Mouse (Mus musculus) thymus, postnatal 10 days (tissue): Measurements from ENCODE around the gene Arap1.

Source experiments
- DNase-seq, 2 experiments: peaks; one replicate each; pipeline ENCODE4 v3.0.0; 2021; ENCODE audit warnings: low spot score in 2 of 2

Gene Arap1

DNA sequence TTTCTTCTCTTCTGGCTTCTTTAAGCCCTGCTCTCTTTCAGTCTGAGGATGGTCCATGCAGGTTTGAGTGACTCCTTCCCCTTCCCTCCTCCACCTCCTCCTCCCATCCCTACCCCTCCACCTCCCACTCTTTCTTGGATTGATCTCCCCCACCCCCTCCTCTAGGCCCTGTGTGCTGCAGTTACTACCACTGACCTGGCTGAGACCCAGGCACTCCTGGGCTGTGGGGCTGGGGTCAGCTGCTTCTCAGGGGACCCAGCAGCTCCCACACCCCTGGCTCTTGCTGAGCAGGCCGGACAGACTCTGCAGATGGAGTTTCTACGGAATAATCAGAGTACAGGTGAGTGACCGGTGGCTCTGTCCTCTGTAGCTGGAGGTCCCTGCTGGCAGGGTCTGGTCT lies 46.7 kb downstream of the Arap1 start:
- DNase-seq, result no peak

DNA sequence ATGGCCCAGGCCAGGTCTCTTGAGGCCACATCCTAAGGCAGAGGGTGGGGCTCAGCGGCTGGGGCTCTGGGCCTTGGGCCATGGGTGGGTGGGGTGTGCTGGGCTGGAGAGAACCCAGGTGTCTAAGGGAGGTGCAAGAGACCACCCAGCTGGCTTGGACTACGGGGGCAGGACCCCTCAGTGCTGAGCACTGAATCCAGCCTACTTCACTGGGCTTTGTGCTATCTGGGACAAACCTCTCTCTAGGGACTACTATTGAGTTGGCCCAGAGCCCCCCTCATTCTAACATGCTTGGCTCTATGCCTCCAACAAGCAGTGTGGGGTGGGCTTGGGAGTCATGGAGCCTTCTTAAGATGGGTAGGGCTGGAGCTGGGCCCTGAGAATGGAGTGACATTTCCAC lies 47.6 kb downstream of the Arap1 start:
- no peak for DNase-seq

- no peak for DNase-seq
These were observed 49.3 kb downstream of the Arap1 start for GRCm38 (mm10) chr7:101397175-101397574.

GRCm38 (mm10) chr7:101401510-101401909 lies 53.6 kb downstream of the Arap1 start:
- DNase-seq, result no peak

GRCm38 (mm10) chr7:101403831-101404230 lies 56.0 kb downstream of the Arap1 start:
- DNase-seq, result no peak

GRCm38 (mm10) chr7:101410267-101410936 lies 62.5 kb downstream of the Arap1 start, which contains the start of gene Gm45837:
TSS of gene Gm45837 (plus strand) at chr7:101410886.
- no peak for DNase-seq

DNA sequence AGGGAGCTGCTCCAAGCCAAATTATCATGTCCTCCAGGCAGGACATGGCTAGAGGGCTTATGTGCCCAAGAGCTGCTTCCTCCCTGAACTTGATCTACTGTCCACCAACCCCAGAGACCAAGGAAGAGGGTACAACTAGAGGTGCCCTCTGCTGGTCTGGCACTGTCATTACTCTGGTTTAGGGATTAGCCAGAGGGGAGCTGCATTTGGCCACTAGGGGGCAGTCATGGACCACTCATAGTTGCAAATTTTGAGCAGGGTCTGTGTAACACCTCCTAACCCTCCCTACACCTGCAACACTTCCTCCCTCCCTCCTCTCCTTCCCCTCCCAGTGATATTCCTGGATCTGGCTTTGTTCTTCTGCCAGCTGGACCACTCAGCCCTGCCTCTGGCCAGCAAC lies 64.9 kb downstream of the Arap1 start:
- peak; percentile 67 to 92 for DNase-seq

DNA sequence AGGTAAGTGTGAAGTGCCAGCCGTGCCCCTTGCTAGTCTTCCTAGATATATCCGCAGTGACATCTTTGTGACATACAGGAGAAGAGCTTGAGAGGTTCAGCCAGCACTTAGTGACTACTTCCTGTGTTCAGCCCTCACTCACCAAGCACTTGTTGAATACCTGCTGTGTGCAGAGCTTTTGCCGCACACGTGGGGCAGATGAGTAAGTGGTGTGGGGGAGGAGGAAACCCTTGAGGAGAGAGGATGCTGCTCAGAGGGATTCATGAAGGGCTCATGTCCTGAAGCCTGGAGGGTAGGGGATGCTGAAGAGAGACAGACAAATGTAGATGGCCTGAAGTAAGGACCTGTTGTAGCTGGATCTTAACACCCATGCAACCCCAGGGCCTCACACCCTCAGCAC lies 66.3 kb downstream of the Arap1 start:
- no peak for DNase-seq

- no peak for DNase-seq
These were observed 67.0 kb downstream of the Arap1 start for GRCm38 (mm10) chr7:101414661-101415511.

DNA sequence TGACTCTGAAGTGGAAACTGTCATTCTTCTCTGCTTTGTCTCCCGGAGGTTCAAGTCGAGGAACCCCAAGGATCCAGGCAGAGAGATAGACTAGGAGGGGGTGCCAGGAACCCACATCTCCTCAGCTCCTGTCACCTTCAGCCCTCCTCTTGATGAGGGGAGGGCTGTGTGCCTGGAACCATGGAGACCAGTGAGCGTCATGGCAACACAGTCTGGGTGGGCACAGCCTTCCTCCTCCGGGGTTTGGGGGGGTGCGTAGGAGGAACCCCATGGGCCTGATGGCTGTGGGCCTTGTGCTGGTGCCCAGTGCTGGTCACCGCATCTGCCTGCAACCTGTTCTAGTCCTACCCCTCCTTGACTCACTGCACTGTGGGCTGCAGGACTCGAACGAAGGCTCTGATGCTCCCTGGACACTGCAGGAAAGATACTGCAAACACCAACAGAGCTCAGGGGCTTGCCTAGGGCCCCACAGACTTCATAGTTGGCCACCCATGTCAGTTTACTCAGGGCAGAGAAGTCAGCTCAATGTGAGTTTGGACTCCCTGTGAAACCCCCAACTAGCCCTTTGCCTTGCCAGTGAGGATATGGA lies 67.7 kb downstream of the Arap1 start:
- no peak for DNase-seq

DNA sequence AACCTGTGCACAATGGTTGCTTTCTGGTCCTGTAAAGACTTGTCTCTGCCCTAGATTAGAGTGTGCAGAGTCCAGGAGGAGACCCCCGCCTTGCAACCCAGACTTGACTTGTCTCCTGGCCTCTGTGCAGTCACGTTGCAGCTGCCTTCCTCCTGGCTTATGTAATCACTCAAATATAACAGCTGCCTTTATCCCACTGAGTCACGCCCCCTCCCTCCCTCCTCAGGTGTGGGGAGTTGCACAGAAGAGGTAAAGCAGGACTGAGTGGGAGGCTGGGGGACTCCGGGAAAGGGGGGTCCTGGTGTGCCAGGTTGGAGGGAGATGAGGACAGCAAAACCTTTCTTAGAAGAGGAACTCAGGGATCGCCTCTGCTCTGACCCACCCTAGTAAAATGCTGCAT lies 68.5 kb downstream of the Arap1 start:
- DNase-seq, result no peak

- DNase-seq, result no peak
These were observed 71.3 kb downstream of the Arap1 start for GRCm38 (mm10) chr7:101419013-101419770.

- no peak for DNase-seq
These were observed 73.7 kb downstream of the Arap1 start, which contains the start of gene Pde2a for GRCm38 (mm10) chr7:101421529-101421928. TSS of gene Pde2a (plus strand) at chr7:101421691.

DNA sequence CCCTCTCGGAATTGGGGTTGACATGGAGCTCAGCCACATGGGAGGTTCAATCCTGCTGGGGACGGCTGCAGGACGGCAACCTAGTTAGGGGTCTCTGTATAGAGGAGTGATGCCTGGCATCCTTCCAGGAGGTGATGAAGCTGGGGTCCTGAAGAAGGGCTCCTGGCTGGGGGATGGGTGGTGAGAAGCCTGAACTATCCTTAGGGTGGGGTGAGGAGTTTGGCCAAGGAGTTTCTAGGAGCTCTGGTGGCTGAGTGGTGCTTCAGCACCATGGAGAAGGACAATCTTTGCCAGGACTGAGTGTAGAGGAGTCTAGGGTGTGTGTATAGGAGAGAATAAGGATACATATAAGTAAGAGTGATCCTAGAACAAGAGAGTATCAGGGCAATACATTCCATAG lies 74.2 kb downstream of the Arap1 start:
- no peak for DNase-seq

DNA sequence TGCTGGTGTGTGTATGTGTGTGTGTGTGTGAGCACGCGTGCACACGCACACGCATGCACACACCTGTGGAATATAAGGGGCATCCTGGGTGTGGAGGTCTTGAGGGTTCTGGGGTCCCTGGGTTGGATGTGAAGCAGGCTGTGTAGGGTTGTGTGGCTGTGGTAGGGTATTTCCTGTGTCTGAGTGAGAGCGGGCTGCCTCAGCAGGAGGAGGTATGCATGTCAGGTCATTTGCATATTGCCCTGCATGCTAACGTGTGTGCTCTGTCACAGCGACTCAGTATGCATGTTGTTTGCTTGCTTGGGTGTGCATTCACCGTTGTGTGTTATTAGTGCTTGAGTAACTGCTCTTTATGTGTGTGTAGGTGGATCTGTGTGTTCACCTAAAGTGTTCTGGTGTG lies 74.8 kb downstream of the Arap1 start:
- DNase-seq, result no peak

DNA sequence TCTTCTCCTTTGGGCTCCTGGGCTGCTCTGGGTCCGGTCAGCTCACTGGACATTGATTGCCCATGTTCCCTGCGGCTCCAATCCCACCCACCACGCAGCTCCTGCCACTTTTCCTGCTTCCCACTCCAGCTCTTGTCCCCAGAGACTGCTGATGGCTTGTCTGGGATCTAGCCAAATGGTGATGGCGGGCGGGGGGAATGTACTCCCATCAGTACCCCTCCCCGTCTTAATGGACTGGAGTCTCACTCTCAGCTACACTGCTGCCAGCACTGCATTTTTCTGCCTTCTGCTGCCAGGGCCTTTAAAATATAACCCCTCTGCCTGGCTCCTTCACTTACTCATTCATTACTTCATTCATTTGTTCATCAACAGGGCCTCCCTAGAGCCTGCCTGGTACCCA lies 76.1 kb downstream of the Arap1 start:
- DNase-seq, result no peak

DNA sequence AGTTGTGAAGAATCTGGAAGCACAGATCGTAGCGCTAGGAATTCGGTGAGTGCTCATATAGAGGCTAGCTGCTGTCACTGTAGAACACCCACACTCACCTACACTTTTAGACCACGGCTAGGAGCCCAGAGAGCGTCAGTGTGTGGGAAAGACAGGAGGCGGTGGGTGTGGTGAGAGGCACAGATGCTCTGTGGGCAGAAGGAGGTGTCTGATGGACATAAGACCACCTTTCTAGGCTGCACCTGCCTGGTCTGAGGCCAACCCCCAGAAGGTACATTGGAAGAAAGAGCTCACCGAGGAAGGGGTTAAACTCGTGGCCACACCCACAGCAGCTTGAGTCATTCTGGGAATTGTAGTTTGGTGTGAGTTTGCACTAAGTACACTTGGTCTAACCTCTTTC lies 78.8 kb downstream of the Arap1 start:
- DNase-seq, result no peak

DNA sequence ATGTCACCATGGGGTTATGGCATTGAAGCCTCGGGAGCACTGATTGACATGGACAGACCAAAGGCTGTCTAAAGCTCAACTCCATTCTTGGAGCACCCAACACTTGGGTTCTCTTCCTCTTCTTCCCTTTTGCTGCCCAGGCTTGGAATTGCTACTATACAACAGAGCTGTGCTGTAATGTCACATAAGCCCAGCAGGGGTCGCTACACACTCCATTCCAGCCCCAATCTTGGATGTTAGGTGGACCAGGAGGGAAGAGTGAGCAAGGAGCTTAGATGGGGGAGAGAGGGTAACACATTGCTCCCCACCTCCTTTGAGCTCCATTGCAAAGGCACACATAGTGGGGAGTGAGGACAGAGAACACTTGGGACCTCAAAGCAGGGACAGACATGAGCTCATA lies 79.9 kb downstream of the Arap1 start:
- DNase-seq, result peak in 1 of 2 experiments; percentile 26

DNA sequence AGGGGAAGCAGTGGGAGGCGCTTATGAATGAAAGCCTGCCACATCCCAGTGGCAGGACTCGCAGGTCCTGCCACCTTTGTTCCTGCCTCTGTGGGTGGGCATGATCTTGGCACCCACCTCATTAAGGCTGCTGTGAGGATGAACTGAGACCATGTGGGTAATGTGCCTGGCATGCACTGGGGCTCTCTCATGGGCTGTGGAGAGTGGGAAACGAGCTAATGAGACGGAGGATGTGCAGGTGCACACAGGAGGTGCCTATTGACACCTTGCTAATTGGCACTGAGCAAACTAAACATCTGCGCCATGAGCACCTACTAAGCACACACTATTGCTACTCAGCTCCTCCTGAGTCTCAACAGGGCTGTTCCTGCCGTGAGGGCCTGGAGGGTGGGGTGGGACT lies 87.2 kb downstream of the Arap1 start:
- no peak for DNase-seq

DNA sequence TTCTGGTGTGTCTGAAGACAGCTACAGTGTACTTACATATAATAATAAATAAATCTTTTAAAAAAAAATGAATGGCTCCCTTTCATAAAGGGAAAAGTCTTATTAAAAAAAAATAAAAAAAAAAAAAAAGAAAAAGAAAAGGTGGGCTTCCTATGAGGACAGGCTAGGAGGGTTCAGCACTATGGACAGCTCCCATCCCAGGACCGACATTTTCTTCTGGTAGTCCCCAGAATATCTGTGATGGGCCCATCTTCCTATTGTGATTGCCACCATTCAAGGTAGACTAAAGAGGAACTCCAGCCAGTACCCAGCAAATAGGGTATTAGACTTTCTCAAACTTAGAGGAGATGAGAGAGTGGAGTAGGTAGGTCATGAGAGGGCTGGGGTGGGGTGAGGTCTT lies 90.0 kb downstream of the Arap1 start:
- no peak for DNase-seq

GRCm38 (mm10) chr7:101443093-101443492 lies 95.2 kb downstream of the Arap1 start:
- DNase-seq, result no peak

DNA sequence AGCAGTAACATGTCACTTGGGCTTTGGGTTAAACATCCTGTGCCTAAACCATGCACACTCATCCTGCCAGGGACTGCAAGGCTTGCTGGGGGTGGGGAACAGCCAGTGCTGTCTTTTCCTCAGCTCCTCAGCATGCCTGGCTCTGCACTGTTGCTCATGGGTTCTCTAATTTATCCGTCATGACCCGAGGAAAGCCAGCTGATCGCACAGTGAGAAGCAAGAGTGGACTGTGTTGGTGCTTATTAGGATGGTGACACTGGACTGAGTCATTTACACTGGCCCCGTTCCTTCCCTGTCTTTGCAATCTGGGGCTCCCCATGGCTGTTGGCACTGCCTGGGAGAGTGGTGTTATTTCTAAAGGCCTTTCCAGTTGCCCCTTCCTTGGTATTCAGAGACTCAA lies 96.3 kb downstream of the Arap1 start:
- no peak for DNase-seq
